Mouse (Mus musculus) ovary, postnatal 36 days (tissue): ENCODE measurements around the gene Zfp799.

Source experiments
- DNase-seq: peaks from one replicate; pipeline ENCODE4 v3.0.0; 2022; ENCODE audit warnings: low spot score, mixed read lengths

Gene Zfp799

DNA sequence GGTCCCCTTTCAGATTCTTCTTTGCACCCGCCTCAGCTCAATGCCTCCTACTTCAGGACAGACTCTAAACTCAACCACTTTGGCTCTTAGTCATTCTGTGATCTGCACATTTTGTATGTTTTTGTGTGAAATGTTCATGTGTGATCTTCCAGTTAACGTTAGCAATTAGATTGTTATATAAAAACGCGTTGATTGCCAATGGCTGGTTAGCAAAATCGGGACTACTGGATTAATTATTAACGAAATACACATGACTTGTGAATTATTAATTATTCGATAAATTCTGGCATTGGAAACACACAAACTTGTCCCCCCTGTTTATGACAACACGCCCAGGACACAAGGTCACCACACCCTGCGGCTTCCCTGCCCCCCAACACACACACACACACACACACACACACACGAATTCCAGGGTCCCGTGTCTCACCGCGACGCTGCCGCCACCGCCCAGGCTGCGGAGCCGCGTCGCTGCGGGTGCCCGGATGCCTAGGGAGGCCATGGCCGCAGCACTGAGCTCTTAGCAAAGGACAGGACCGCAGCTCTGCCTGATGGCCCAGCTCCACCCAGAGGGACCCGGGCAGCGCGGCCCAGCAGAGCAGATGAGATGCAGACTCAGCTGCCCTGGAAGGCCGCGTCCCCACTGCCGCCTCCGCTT, 42.5 kb downstream of the Zfp799 start:
- DNase-seq = no peak

DNA sequence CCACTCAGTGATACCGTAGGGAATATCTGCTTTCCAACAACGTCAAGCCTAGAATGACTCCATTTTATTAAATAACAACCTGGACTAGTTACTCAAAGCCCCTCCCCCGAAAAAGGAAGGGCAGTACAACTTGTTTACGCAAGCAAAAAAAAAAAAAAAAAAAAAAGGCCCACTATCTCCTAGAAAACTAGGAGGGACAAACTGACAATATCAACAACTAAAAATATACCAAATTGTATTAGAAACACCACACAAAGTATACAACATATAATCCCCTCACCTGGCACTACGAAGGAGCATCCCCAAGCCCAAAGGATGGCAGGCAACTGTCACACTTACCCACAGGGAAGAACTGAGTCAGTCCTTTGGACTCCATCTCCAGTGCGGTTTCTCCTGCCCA, 43.1 kb downstream of the Zfp799 start:
- DNase-seq = no peak

DNA sequence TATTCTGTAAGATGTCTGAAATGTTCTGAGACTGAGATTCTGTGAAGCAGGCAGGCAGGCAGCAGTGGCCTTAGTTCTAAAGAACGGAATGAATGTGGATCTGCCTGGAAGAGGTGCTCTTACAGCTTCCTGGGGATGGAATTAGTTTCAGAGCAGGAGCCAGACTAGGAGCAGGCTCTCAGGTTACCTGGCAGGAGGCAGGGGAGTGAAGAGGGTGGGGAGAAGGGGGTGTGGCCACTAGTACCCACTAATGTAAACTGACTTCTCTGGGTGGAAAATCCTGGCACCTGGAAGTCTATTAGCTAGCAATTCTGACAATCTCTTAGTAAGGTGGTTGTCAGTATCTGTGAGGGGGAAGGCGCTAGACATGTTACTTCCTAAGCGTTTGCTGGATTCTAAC, 44.4 kb downstream of the Zfp799 start:
- DNase-seq = no peak

DNA sequence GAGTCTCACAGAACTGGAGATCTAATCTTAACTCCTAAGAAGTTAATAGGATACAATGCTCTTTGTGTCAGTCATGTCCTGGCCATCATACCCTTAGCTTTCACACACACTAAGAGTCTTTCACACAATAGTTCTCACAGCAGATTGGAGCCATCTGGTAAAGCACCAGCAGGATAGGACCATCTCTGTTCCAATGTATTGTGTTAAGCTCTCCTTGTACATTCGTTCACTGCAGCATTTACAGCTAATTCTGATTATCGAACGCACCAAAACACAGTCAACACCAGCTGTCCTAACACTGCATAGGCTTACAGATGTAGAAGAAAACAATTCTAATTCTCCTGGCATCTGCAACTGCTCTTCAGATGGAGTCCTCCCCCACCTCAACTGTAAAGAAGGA, 52.5 kb downstream of the Zfp799 start:
- no peak for DNase-seq

DNA sequence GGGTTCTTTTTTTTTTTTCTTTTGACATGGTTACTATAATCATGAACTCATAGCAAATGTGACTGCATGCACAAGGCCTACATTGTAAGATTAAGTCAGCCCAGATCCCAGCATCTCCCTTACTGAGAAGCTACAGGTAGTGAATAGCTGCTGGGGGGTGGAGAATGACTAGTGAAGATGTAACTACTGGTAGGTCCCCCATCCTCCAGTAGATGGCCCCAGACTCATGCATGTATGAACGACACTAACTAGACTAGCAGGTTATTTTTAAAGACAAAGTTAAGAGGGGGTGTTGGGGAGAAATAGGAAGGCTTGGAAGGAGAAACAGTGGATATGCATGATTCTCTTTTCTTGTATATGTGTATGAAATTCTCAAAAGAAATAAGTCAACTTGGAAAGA, 58.8 kb downstream of the Zfp799 start:
- no peak for DNase-seq

DNA sequence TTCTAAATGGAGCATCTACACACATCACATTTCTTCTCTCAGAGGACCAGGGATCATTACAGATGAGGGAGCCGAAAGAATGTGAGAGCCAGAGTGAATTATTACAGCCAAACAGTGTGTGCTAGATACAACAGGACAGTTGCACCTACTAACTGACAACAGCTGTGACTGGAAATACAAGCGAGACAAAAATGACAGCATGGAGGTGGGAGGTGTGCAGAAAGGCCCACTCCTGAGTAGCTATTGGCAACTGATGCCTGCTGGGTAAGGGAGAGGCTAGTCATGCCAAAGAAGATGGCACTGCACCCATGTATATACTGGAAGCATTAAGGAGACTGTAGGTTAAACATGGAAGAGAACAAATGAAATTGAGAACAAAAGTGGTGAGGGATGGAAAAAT, 63.6 kb downstream of the Zfp799 start:
- DNase-seq = no peak
